Mouse (Mus musculus): ENCODE measurements around the gene Gm960. TPM values are rescaled to one million over a fixed set of nuclear protein-coding genes. Genes with fewer than 3 reads are reported as not detected.

The Gm960 gene
- total and polyA plus RNA-seq, 2 experiments = 0.09 to 0.61 TPM

- peak overlapping the region; percentile 43; the same call in 1 of the 2 replicates for H3K4me3 ChIP-seq (ENCODE audit: insufficient read depth, low read depth, low read length)
- H3K27me3 ChIP-seq (ENCODE audit: control insufficient read depth, insufficient read depth, low read length) = no peaks in the 10 kb centered on the region
- no peak for DNase-seq (ENCODE audit: extremely low read depth, low read depth, low spot score)
- peaks cover 3% of the 10 kb centered on the region; the same call in 1 of the 2 replicates for H3K79me2 ChIP-seq (ENCODE audit: control insufficient read depth, insufficient read depth, low read length)
- 8% methylated on average over 56 of the region's 65 CpGs for WGBS
- H3K27ac ChIP-seq (replicated peaks; ENCODE audit: insufficient read depth, low read depth, low read length) = no peak overlapping the region
- TF ChIP-seq CTCF (IDR thresholded peaks at IDR 0.05; ENCODE audit: low read depth, low read length) = no peak
- no peak for TF ChIP-seq POLR2A (IDR thresholded peaks at IDR 0.05; ENCODE audit: extremely low read depth, insufficient read depth, low read length)
- H3K9ac ChIP-seq (ENCODE audit: low read depth, low read length) = peak overlapping the region; percentile 87
- H3K36me3 ChIP-seq (ENCODE audit: control insufficient read depth, insufficient read depth, low read length) = peaks cover 4% of the 10 kb centered on the region; the same call in 1 of the 2 replicates
- peaks cover 5% of the 10 kb centered on the region; the same call in 1 of the 2 replicates for H3K4me1 ChIP-seq (ENCODE audit: control insufficient read depth, insufficient read depth, low read length)
Observed at GRCm38 (mm10) chr19:4711601-4712155, 13.2 kb upstream of the Gm960 start.

- peaks cover 3% of the 10 kb centered on the region; the same call in 1 of the 2 replicates for H3K79me2 ChIP-seq (ENCODE audit: control insufficient read depth, insufficient read depth, low read length)
- no peak for DNase-seq (ENCODE audit: extremely low read depth, low read depth, low spot score)
- no peak for TF ChIP-seq CTCF (IDR thresholded peaks at IDR 0.05; ENCODE audit: low read depth, low read length)
- TF ChIP-seq POLR2A (IDR thresholded peaks at IDR 0.05; ENCODE audit: extremely low read depth, insufficient read depth, low read length) = no peak
- H3K9ac ChIP-seq (ENCODE audit: low read depth, low read length) = peak within 1 kb of the TSS; percentile 87
- H3K36me3 ChIP-seq (ENCODE audit: control insufficient read depth, insufficient read depth, low read length) = peaks cover 4% of the 10 kb centered on the region; the same call in 1 of the 2 replicates
- no peak within 1 kb of the TSS for H3K27ac ChIP-seq (replicated peaks; ENCODE audit: insufficient read depth, low read depth, low read length)
- H3K4me1 ChIP-seq (ENCODE audit: control insufficient read depth, insufficient read depth, low read length) = peaks cover 5% of the 10 kb centered on the region; the same call in 1 of the 2 replicates
- no peaks in the 10 kb centered on the region for H3K27me3 ChIP-seq (ENCODE audit: control insufficient read depth, insufficient read depth, low read length)
- peak within 1 kb of the TSS; percentile 43; the same call in 1 of the 2 replicates for H3K4me3 ChIP-seq (ENCODE audit: insufficient read depth, low read depth, low read length)
- 64% methylated on average over 13 of the region's 13 CpGs for WGBS
Observed at GRCm38 (mm10) chr19:4711098-4711600, 12.7 kb upstream of the Gm960 start, which contains the start of gene Sptbn2. Sptbn2 (plus strand) TSS chr19:4711167.

GRCm38 (mm10) chr19:4708765-4709164 is 10.3 kb upstream of the Gm960 start:
- no peak for DNase-seq (ENCODE audit: extremely low read depth, low read depth, low spot score)
- TF ChIP-seq CTCF (IDR thresholded peaks at IDR 0.05; ENCODE audit: low read depth, low read length) (no peak), POLR2A (IDR thresholded peaks at IDR 0.05; ENCODE audit: extremely low read depth, insufficient read depth, low read length) (no peak)
- no peak overlapping the region for H3K27ac ChIP-seq (replicated peaks; ENCODE audit: insufficient read depth, low read depth, low read length)
- H3K79me2 ChIP-seq (ENCODE audit: control insufficient read depth, insufficient read depth, low read length) = no peaks in the 10 kb centered on the region
- H3K4me3 ChIP-seq (ENCODE audit: insufficient read depth, low read depth, low read length) = no peak overlapping the region
- H3K36me3 ChIP-seq (ENCODE audit: control insufficient read depth, insufficient read depth, low read length) = peaks cover 4% of the 10 kb centered on the region; the same call in 1 of the 2 replicates
- no peaks in the 10 kb centered on the region for H3K27me3 ChIP-seq (ENCODE audit: control insufficient read depth, insufficient read depth, low read length)
- H3K9ac ChIP-seq (ENCODE audit: low read depth, low read length) = no peak overlapping the region
- 77% methylated on average over 10 of the region's 10 CpGs for WGBS
- H3K4me1 ChIP-seq (ENCODE audit: control insufficient read depth, insufficient read depth, low read length) = no peaks in the 10 kb centered on the region

DNA sequence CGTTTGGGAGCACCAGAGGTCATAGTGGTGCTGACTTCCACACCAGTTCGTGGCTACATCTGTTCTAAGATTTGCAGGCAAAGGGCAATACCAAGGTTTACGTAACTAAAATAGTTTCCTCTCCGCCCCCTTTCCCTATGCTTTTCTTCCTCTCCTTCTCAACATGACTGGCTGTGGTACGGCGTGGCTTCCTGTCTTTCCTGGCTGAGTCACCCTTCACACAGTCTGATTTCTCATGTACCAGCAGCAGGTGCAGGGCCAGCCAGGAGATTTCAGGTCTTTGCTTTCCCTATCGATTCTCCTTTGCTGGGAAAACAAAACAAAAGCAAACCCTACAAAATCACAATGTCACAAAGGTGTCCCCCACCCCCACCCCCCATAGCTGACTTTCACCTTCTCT is 2.8 kb upstream of the Gm960 start:
- no peak for TF ChIP-seq CTCF (IDR thresholded peaks at IDR 0.05; ENCODE audit: low read depth, low read length)
- TF ChIP-seq POLR2A (IDR thresholded peaks at IDR 0.05; ENCODE audit: extremely low read depth, insufficient read depth, low read length) = no peak
- no peaks in the 10 kb centered on the region for H3K36me3 ChIP-seq (ENCODE audit: control insufficient read depth, insufficient read depth, low read length)
- 9% methylated on average over 7 of the region's 7 CpGs for WGBS
- DNase-seq (ENCODE audit: extremely low read depth, low read depth, low spot score) = peak; percentile 68
- H3K27ac ChIP-seq (replicated peaks; ENCODE audit: insufficient read depth, low read depth, low read length) = peak overlapping the region; percentile 40
- peak overlapping the region; percentile 18; the same call in 1 of the 2 replicates for H3K9ac ChIP-seq (ENCODE audit: low read depth, low read length)
- peaks cover 16% of the 10 kb centered on the region for H3K4me1 ChIP-seq (ENCODE audit: control insufficient read depth, insufficient read depth, low read length)
- H3K79me2 ChIP-seq (ENCODE audit: control insufficient read depth, insufficient read depth, low read length) = no peaks in the 10 kb centered on the region
- H3K27me3 ChIP-seq (ENCODE audit: control insufficient read depth, insufficient read depth, low read length) = no peaks in the 10 kb centered on the region
- no peak overlapping the region for H3K4me3 ChIP-seq (ENCODE audit: insufficient read depth, low read depth, low read length)

DNA sequence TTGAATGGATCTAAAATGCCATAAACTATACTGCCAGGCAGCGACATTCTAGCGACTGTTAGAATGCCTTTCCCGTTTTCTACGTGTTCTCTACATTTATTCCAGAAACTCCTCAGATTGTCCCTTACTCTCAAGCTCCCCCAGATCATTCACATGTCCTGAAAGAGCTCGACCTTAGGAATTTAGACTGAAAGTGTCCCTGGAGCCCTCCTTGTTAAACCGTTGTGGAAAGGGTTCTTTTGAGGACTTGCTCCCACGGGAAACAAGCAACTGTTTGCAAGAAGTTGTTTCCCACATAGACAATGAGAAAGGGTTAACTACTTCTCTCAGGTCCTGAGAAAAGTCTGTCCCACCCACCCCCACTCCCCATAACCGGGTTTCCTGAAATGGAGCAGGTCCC is 2.2 kb upstream of the Gm960 start:
- TF ChIP-seq CTCF (IDR thresholded peaks at IDR 0.05; ENCODE audit: low read depth, low read length) (no peak), POLR2A (IDR thresholded peaks at IDR 0.05; ENCODE audit: extremely low read depth, insufficient read depth, low read length) (no peak)
- H3K27ac ChIP-seq (replicated peaks; ENCODE audit: insufficient read depth, low read depth, low read length) = no peak overlapping the region
- no peak overlapping the region for H3K4me3 ChIP-seq (ENCODE audit: insufficient read depth, low read depth, low read length)
- H3K79me2 ChIP-seq (ENCODE audit: control insufficient read depth, insufficient read depth, low read length) = no peaks in the 10 kb centered on the region
- WGBS = 81% methylated on average over 8 of the region's 8 CpGs
- H3K36me3 ChIP-seq (ENCODE audit: control insufficient read depth, insufficient read depth, low read length) = no peaks in the 10 kb centered on the region
- no peaks in the 10 kb centered on the region for H3K27me3 ChIP-seq (ENCODE audit: control insufficient read depth, insufficient read depth, low read length)
- H3K9ac ChIP-seq (ENCODE audit: low read depth, low read length) = no peak overlapping the region
- no peak for DNase-seq (ENCODE audit: extremely low read depth, low read depth, low spot score)
- H3K4me1 ChIP-seq (ENCODE audit: control insufficient read depth, insufficient read depth, low read length) = peaks cover 16% of the 10 kb centered on the region

DNA sequence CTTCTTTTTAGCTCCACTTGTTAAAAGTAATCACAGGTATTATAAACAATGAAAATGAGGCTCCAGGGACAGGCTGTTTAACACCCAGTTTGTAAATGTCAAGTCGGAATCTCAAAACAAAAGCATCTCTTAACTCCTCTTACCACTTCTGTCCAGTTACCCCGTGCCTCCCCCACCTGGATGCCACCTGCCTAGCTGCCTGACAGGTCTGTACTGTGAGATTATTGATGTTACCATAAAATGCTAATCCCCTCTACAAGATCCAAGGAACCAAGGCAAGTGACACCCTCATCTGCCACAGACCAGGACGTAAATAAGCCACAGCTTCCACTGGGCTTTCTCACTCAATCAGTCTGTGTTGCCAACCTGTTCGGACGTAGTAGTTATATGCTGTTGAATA is 1.4 kb upstream of the Gm960 start:
- Histone ChIP-seq H3K9ac (ENCODE audit: low read depth, low read length) (no peak overlapping the region), H3K27ac (replicated peaks; ENCODE audit: insufficient read depth, low read depth, low read length) (no peak overlapping the region), H3K36me3 (ENCODE audit: control insufficient read depth, insufficient read depth, low read length) (no peaks in the 10 kb centered on the region), H3K27me3 (ENCODE audit: control insufficient read depth, insufficient read depth, low read length) (no peaks in the 10 kb centered on the region), H3K4me1 (ENCODE audit: control insufficient read depth, insufficient read depth, low read length) (peaks cover 16% of the 10 kb centered on the region), H3K79me2 (ENCODE audit: control insufficient read depth, insufficient read depth, low read length) (no peaks in the 10 kb centered on the region), H3K4me3 (ENCODE audit: insufficient read depth, low read depth, low read length) (no peak overlapping the region)
- no peak for DNase-seq (ENCODE audit: extremely low read depth, low read depth, low spot score)
- 87% methylated on average over 5 of the region's 5 CpGs for WGBS
- TF ChIP-seq CTCF (IDR thresholded peaks at IDR 0.05; ENCODE audit: low read depth, low read length) = no peak
